Mouse (Mus musculus) testis, adult 2 months (tissue): ENCODE data around the gene Hs1bp3. TPM values are rescaled to one million over a fixed set of nuclear protein-coding genes. Genes with fewer than 3 reads are reported as not detected.

Experiments
- H3K27ac ChIP-seq: fragments of 200-500 bp; 2 replicates; pipeline ENCODE4 v1.5.1; 2012; ENCODE audit warnings: low read depth, low read length; ENCODE audit not compliant: control insufficient read depth, insufficient read depth
- H3K27me3 ChIP-seq: fragments of 200-500 bp; 2 replicates; pipeline ENCODE4 v1.6.1; 2012; ENCODE audit warnings: mild to moderate bottlenecking, low read length, moderate library complexity; ENCODE audit not compliant: control insufficient read depth, insufficient read depth
- H3K36me3 ChIP-seq: fragments of 200-500 bp; 2 replicates; pipeline ENCODE4 v1.6.1; 2012; ENCODE audit warnings: mild to moderate bottlenecking, low read length; ENCODE audit not compliant: control insufficient read depth, insufficient read depth
- H3K4me1 ChIP-seq: fragments of 200-500 bp; 2 replicates; pipeline ENCODE4 v1.6.1; 2012; ENCODE audit warnings: low read length; ENCODE audit not compliant: control insufficient read depth, insufficient read depth
- H3K4me3 ChIP-seq: fragments of 200-500 bp; 2 replicates; pipeline ENCODE4 v1.5.1; 2012; ENCODE audit warnings: low read depth, mild to moderate bottlenecking, low read length, moderate library complexity, mixed read lengths; ENCODE audit not compliant: control insufficient read depth
- CTCF ChIP-seq: fragments of 200-500 bp; IDR thresholded peaks from 2 replicates; pipeline ENCODE4 v1.5.1; 2012; ENCODE audit warnings: low read depth, mild to moderate bottlenecking, inconsistent platforms, low read length, moderate library complexity; ENCODE audit not compliant: control insufficient read depth, insufficient read depth, insufficient replicate concordance
- POLR2A ChIP-seq: fragments of 200-500 bp; IDR thresholded peaks from 2 replicates; pipeline ENCODE4 v1.6.1; 2012; ENCODE audit warnings: low read depth, mild to moderate bottlenecking, inconsistent platforms, low read length, moderate library complexity; ENCODE audit not compliant: control insufficient read depth
- polyA plus RNA-seq: library from polyadenylated mRNA; depleted of rRNA; stranded (reverse); fragments of >200 nt; gene quantifications from 2 replicates; pipeline ENCODE4 v1.2.3, GENCODE M21; 2012

The Hs1bp3 gene
- polyA plus RNA-seq, 1 experiment, result 1.8 TPM

DNA sequence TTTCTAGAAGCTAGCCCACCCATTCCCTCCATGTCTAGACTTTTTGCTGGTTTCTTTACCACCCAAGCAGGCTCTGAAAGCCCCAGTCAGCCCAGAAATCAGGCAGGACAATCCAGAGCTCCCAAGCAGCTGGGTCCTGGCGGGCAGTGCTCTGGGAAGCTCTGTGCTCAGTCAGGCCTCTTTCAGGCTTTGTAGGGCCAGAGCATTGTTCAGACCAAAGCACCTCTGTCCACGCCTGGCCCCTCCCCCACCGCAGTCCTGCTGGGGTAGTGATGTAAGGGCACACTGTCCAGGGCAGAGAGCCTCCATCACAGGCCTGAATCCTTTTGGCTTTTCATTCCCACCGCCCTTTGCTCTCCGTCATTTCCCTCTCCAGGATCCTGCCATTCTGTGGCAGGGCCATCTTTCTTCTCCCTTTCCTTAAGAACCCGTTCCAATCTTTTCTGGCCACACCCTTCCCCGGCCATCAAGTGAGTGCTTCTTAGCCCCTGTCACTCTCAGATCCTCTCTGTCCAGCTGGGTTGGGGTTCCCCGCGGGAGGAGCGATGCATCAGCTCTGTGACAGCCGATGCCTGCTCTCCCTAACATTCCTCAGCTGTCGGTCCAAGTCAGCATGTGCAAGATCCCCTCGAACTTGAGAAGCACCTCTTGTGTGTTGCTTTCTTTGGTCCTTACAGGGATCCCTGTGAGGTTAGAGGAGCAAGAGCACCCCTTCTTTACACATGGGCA lies 26.5 kb downstream of the Hs1bp3 start:
- Histone ChIP-seq H3K27ac (no peak overlapping the region), H3K36me3 (no peaks in the 10 kb centered on the region)

DNA sequence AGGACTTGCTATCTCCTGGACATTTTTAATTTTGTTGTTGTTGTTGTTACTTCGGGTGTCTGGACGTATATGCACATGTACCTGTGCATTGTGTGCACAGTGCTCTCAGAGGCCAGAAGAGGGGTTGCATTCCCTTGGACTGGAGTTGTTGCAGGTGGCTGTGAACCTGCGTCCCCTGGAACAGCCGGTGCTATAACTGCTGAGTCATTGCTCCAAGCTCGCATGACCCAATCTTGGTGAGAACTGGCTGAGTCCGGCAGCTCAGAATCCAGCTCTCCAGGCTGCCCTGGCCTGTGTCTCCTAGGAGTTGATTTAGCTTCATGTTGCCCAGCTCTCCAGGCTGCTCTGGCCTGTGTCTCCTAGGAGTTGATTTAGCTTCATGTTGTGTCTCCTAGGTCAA lies 27.8 kb downstream of the Hs1bp3 start:
- Histone ChIP-seq H3K27ac (no peak overlapping the region), H3K36me3 (no peaks in the 10 kb centered on the region), H3K27me3 (no peaks in the 10 kb centered on the region), H3K4me3 (no peak overlapping the region), H3K4me1 (no peaks in the 10 kb centered on the region)
- TF ChIP-seq POLR2A (no peak), CTCF (no peak)

More for the DNA sequence above, 26.5 kb downstream of the Hs1bp3 start:
- Histone ChIP-seq H3K4me3 (no peak overlapping the region), H3K27me3 (no peaks in the 10 kb centered on the region), H3K4me1 (no peaks in the 10 kb centered on the region)
- TF ChIP-seq CTCF (no peak), POLR2A (no peak)

DNA sequence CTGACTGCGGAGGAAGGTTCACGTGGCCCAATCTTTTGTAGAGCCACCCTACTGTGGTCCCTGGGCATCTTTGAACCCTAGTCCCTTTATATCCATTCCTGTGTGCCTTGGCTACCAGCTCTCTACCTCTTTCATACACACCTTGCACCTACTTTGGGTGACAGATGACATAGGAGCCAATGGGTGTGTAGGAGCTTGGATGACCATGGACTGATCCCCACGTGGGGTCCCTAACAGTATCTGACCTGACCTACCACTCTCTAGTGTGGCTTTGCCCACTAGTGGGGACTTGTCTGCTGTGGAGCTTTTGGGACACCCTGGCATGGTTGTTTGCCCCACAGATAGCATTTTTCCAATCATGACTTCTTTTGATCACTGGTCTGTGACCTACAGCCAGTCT lies 30.1 kb downstream of the Hs1bp3 start:
- Histone ChIP-seq H3K36me3 (no peaks in the 10 kb centered on the region), H3K4me3 (no peak overlapping the region), H3K27me3 (no peaks in the 10 kb centered on the region), H3K27ac (no peak overlapping the region), H3K4me1 (peaks cover 2% of the 10 kb centered on the region; the same call in 1 of the 2 replicates)
- TF ChIP-seq CTCF (no peak), POLR2A (no peak)

DNA sequence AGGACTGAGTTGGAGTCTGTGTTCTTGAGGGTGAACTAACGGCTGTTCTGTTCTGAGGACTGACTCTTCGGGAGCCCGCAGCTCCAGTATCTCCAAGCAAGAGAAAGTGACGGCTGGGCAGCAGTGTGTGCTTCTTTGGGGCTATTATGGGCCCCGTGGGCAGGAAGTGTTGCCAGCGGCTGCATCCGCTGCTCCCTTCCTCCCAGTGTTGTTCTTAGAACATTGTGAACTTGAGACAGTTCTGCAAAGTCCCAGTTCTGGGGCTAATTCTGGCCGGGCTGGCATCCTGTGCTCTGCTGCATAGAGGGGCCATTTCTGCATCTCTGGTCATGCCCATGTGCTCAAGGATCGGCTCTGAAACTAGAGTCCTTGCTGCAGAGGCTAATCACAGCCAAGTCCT lies 31.7 kb downstream of the Hs1bp3 start:
- TF ChIP-seq POLR2A, result 0 out of 2 replicates have a peak, but pooled peaks have one; percentile 24
- no peak for TF ChIP-seq CTCF
- peak overlapping the region; percentile 61 for H3K27ac ChIP-seq
- H3K4me3 ChIP-seq, result no peak overlapping the region
- no peaks in the 10 kb centered on the region for H3K27me3 ChIP-seq
- H3K4me1 ChIP-seq, result peaks cover 4% of the 10 kb centered on the region
- no peaks in the 10 kb centered on the region for H3K36me3 ChIP-seq

GRCm38 (mm10) chr12:8345539-8345938 lies 32.3 kb downstream of the Hs1bp3 start:
- H3K36me3 ChIP-seq, result no peaks in the 10 kb centered on the region
- H3K27me3 ChIP-seq, result no peaks in the 10 kb centered on the region
- TF ChIP-seq POLR2A (no peak), CTCF (no peak)
- no peak overlapping the region for H3K4me3 ChIP-seq
- H3K4me1 ChIP-seq, result peaks cover 4% of the 10 kb centered on the region
- peak overlapping the region; percentile 61 for H3K27ac ChIP-seq

GRCm38 (mm10) chr12:8347746-8348462 lies 34.7 kb downstream of the Hs1bp3 start:
- TF ChIP-seq CTCF (no peak), POLR2A (no peak)
- Histone ChIP-seq H3K4me3 (no peak overlapping the region), H3K36me3 (no peaks in the 10 kb centered on the region), H3K27me3 (no peaks in the 10 kb centered on the region), H3K27ac (peak overlapping the region; percentile 27; the same call in 1 of the 2 replicates), H3K4me1 (peaks cover 4% of the 10 kb centered on the region)

GRCm38 (mm10) chr12:8348733-8349513 lies 35.7 kb downstream of the Hs1bp3 start:
- H3K4me1 ChIP-seq, result peaks cover 4% of the 10 kb centered on the region
- no peak overlapping the region for H3K27ac ChIP-seq

More at GRCm38 (mm10) chr12:8348733-8349513, 35.7 kb downstream of the Hs1bp3 start:
- no peak overlapping the region for H3K4me3 ChIP-seq
- H3K27me3 ChIP-seq, result no peaks in the 10 kb centered on the region
- TF ChIP-seq POLR2A (no peak), CTCF (no peak)
- H3K36me3 ChIP-seq, result no peaks in the 10 kb centered on the region
